Mouse (Mus musculus): Measurements from ENCODE around the gene Prr23a1.

GRCm38 (mm10) chr9:98820461-98820860 is 21.8 kb upstream of the Prr23a1 start:
- TF ChIP-seq CTCF (IDR thresholded peaks at IDR 0.05; ENCODE audit: borderline replicate concordance, control insufficient read depth, extremely low read depth, insufficient read depth, low read length, poor library complexity) (no peak), POLR2A (IDR thresholded peaks at IDR 0.05; ENCODE audit: control insufficient read depth, extremely low read depth, insufficient read depth, low read length, poor library complexity) (no peak)

Data from thymus, adult 2 months (tissue).